Mouse (Mus musculus): ENCODE measurements around the gene Sox15. TPM values are rescaled to one million over a fixed set of nuclear protein-coding genes. Genes with fewer than 3 reads are reported as not detected.
"Not testable (repeated sequence)": the region's sequence is repeated elsewhere in the genome, so short reads cannot be mapped to it uniquely, and the experiment has no call there.

Sox15 gene
- polyA plus RNA-seq, 1 experiment: 0.09 TPM

DNA sequence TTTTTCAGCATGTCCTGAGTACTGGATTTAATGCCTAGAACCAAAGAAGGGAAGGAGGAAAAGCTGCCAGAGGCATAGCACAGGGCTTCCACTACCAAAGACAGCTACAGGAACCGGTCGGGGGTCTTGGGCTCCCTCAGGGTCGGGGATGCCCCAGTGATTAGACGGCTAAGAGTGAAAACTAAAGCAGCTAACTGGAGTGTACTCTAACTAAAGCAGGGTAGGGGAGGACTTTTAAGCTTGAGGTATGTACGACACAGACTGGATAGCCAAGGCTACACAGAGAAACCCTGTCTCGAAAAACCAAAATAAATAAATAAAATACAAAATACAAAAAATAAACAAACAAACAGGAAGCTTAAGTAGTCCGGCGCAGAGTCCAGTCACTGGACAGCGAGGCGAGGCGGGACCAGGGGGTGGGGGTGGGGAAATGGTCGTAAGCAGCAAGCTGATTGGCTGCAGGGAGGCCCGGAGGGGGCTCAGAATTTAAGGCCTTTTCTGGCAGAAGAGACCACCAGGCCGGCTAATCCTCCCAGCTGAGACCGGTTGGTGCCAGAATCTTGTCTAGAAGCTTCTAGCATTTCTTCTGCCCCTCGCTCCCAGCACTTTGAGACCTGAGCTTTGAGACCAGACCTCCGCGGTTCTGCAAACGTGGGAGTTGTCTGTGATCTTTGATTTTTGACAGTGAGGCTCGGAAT, 33.4 kb upstream of the Sox15 start, which contains the start of gene Sat2:
Sat2 (plus strand) TSS at position 454 of the 698 bp plus-strand sequence.
- DNase-seq (ENCODE audit: low read depth in 1 of 2, low spot score in 2 of 2): no peak
- TF ChIP-seq CTCF (IDR thresholded peaks at IDR 0.05; ENCODE audit: extremely low read depth, insufficient read depth, insufficient read length, insufficient replicate concordance): no peak
- TF ChIP-seq POLR2A (IDR thresholded peaks at IDR 0.05; ENCODE audit: low read depth, low read length): no peak
- no peak within 1 kb of the TSS for H3K27ac ChIP-seq (ENCODE audit: insufficient read depth, low read length)
- peak within 1 kb of the TSS; percentile 49 for H3K4me3 ChIP-seq (ENCODE audit: extremely low read depth, insufficient read depth, insufficient read length)
- H3K27me3 ChIP-seq (ENCODE audit: control insufficient read depth, insufficient read depth, low read length): no peaks in the 10 kb centered on the region
- WGBS: 21% methylated on average over 20 of the region's 20 CpGs
- no peaks in the 10 kb centered on the region for H3K36me3 ChIP-seq (ENCODE audit: control insufficient read depth, insufficient read depth, low read length)
- no peaks in the 10 kb centered on the region for H3K4me1 ChIP-seq (ENCODE audit: control insufficient read depth, insufficient read depth, insufficient read length)

- no peaks in the 10 kb centered on the region for H3K36me3 ChIP-seq (ENCODE audit: control insufficient read depth, insufficient read depth, low read length)
- DNase-seq (ENCODE audit: low read depth in 1 of 2, low spot score in 2 of 2): no peak
- no peaks in the 10 kb centered on the region for H3K27me3 ChIP-seq (ENCODE audit: control insufficient read depth, insufficient read depth, low read length)
- H3K4me1 ChIP-seq (ENCODE audit: control insufficient read depth, insufficient read depth, insufficient read length): no peaks in the 10 kb centered on the region
- 55% methylated on average over 6 of the region's 6 CpGs for WGBS
- H3K4me3 ChIP-seq (ENCODE audit: extremely low read depth, insufficient read depth, insufficient read length): no peak overlapping the region
- no peak overlapping the region for H3K27ac ChIP-seq (ENCODE audit: insufficient read depth, low read length)
- no peak for TF ChIP-seq CTCF (IDR thresholded peaks at IDR 0.05; ENCODE audit: extremely low read depth, insufficient read depth, insufficient read length, insufficient replicate concordance)
- no peak for TF ChIP-seq POLR2A (IDR thresholded peaks at IDR 0.05; ENCODE audit: low read depth, low read length)
These were observed 32.7 kb upstream of the Sox15 start for GRCm38 (mm10) chr11:69622406-69622805.

DNA sequence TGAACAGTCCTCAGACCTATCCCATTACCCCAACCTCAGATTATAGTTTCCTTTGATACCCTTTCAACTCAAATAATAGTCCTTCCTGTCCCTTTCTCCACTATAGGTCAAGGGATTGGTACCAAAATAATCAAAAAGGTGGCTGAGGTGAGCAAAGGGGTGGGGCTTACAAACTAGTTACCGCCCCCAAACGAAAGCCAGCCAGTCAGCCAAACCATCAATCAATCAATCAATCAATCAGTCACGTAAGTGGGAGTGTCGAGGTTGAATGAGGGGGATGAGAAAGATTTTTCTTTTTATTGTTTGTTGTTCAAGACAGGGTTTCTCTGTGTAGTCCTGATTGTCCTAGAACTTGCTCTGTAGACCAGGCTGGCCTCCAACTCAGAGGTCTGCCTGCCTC, 32.1 kb upstream of the Sox15 start:
- TF ChIP-seq POLR2A (IDR thresholded peaks at IDR 0.05; ENCODE audit: low read depth, low read length) (no peak), CTCF (IDR thresholded peaks at IDR 0.05; ENCODE audit: extremely low read depth, insufficient read depth, insufficient read length, insufficient replicate concordance) (no peak)
- no peaks in the 10 kb centered on the region for H3K27me3 ChIP-seq (ENCODE audit: control insufficient read depth, insufficient read depth, low read length)
- H3K27ac ChIP-seq (ENCODE audit: insufficient read depth, low read length): no peak overlapping the region
- H3K36me3 ChIP-seq (ENCODE audit: control insufficient read depth, insufficient read depth, low read length): no peaks in the 10 kb centered on the region
- WGBS: 85% methylated on average over 4 of the region's 4 CpGs
- no peak overlapping the region for H3K4me3 ChIP-seq (ENCODE audit: extremely low read depth, insufficient read depth, insufficient read length)
- H3K4me1 ChIP-seq (ENCODE audit: control insufficient read depth, insufficient read depth, insufficient read length): no peaks in the 10 kb centered on the region
- no peak for DNase-seq (ENCODE audit: low read depth in 1 of 2, low spot score in 2 of 2)

DNA sequence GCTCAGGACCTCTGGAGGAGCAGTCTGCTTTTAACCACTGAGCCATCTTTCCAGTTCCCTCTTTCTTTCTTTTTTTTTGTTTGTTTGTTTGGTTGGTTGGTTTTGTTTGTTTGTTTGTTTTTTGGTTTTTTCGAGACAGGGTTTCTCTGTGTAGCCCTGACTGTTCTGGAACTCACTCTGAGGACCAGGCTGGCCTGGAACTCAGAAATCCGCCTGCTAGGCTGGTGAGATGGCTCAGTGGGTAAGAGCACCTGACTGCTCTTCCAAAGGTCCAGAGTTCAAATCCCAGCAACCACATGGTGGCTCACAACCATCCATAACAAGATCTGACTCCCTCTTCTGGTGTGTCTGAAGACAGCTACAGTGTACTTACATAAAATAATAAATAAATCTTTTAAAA, 30.8 kb upstream of the Sox15 start:
- DNase-seq (ENCODE audit: low read depth in 1 of 2, low spot score in 2 of 2); H3K4me1 ChIP-seq (ENCODE audit: control insufficient read depth, insufficient read depth, insufficient read length): not testable (repeated sequence)
- 70% methylated on average over 2 of the region's 2 CpGs for WGBS

GRCm38 (mm10) chr11:69628286-69628685, 26.8 kb upstream of the Sox15 start:
- WGBS: 39% methylated on average over 6 of the region's 6 CpGs
- Histone ChIP-seq H3K4me1 (ENCODE audit: control insufficient read depth, insufficient read depth, insufficient read length) (no peaks in the 10 kb centered on the region), H3K4me3 (ENCODE audit: extremely low read depth, insufficient read depth, insufficient read length) (no peak overlapping the region), H3K27me3 (ENCODE audit: control insufficient read depth, insufficient read depth, low read length) (no peaks in the 10 kb centered on the region), H3K36me3 (ENCODE audit: control insufficient read depth, insufficient read depth, low read length) (no peaks in the 10 kb centered on the region), H3K27ac (ENCODE audit: insufficient read depth, low read length) (no peak overlapping the region)
- peak; percentile 55 to 71 for DNase-seq (ENCODE audit: low read depth in 1 of 2, low spot score in 2 of 2)
- TF ChIP-seq CTCF (IDR thresholded peaks at IDR 0.05; ENCODE audit: extremely low read depth, insufficient read depth, insufficient read length, insufficient replicate concordance): peak; percentile 78; the same call in 1 of the 2 replicates
- TF ChIP-seq POLR2A (IDR thresholded peaks at IDR 0.05; ENCODE audit: low read depth, low read length): no peak

More for the DNA sequence above, 30.8 kb upstream of the Sox15 start:
- not testable (repeated sequence) for H3K36me3 ChIP-seq (ENCODE audit: control insufficient read depth, insufficient read depth, low read length); H3K4me3 ChIP-seq (ENCODE audit: extremely low read depth, insufficient read depth, insufficient read length); H3K27ac ChIP-seq (ENCODE audit: insufficient read depth, low read length); H3K27me3 ChIP-seq (ENCODE audit: control insufficient read depth, insufficient read depth, low read length)

DNA sequence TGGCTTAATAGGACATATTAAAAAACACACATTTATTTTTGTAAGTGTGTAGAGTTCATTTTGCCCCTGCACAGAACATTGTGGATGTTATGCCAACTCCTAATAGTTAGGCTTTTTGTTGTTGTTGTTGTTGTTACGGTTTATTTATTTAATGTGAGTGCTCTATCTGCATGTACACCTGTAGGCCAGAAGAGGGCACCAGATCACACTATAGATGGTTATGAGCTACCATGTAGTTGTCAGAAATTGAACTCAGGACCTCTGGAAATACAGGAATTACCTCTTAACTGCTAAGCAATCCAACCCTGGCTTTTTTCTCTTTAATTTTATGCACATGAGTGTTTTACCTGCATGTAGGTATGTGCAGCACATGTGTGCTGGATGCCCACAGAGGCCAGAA, 25.3 kb upstream of the Sox15 start:
- peak in 1 of 2 experiments; percentile 25 for DNase-seq (ENCODE audit: low read depth in 1 of 2, low spot score in 2 of 2)
- no peak overlapping the region for H3K4me3 ChIP-seq (ENCODE audit: extremely low read depth, insufficient read depth, insufficient read length)
- TF ChIP-seq POLR2A (IDR thresholded peaks at IDR 0.05; ENCODE audit: low read depth, low read length) (no peak), CTCF (IDR thresholded peaks at IDR 0.05; ENCODE audit: extremely low read depth, insufficient read depth, insufficient read length, insufficient replicate concordance) (no peak)

More for the DNA sequence above, 25.3 kb upstream of the Sox15 start:
- H3K4me1 ChIP-seq (ENCODE audit: control insufficient read depth, insufficient read depth, insufficient read length): peaks cover 2% of the 10 kb centered on the region; the same call in 1 of the 2 replicates
- no peak overlapping the region for H3K27ac ChIP-seq (ENCODE audit: insufficient read depth, low read length)
- H3K27me3 ChIP-seq (ENCODE audit: control insufficient read depth, insufficient read depth, low read length): no peaks in the 10 kb centered on the region
- WGBS: 66% methylated on average over 1 of the region's 1 CpGs
- H3K36me3 ChIP-seq (ENCODE audit: control insufficient read depth, insufficient read depth, low read length): no peaks in the 10 kb centered on the region
